Mouse (Mus musculus) right cerebral cortex, postnatal 10 days (tissue): ENCODE measurements around the gene Prpf4.
A peak's percentile ranks its signal among the peaks of the same experiment; 100 is the strongest.

Source experiments
- DNase-seq, 2 experiments: peaks; one replicate each; pipeline ENCODE4 v3.0.0; 2021; ENCODE audit warnings: low spot score in 2 of 2

The Prpf4 gene

GRCm38 (mm10) chr4:62389592-62390512 is 18.7 kb upstream of the Prpf4 start:
- DNase-seq: no peak

GRCm38 (mm10) chr4:62391892-62392291 is 16.7 kb upstream of the Prpf4 start:
- no peak for DNase-seq

GRCm38 (mm10) chr4:62393459-62393858 is 15.1 kb upstream of the Prpf4 start:
- no peak for DNase-seq

- no peak for DNase-seq
These were observed 12.8 kb upstream of the Prpf4 start for GRCm38 (mm10) chr4:62395806-62396205.

- DNase-seq: no peak
These were observed 10.8 kb upstream of the Prpf4 start for GRCm38 (mm10) chr4:62397616-62398365.

GRCm38 (mm10) chr4:62398956-62399355 is 9.6 kb upstream of the Prpf4 start:
- DNase-seq: no peak

- DNase-seq: no peak
These were observed 2.5 kb upstream of the Prpf4 start for GRCm38 (mm10) chr4:62406133-62406532.

- DNase-seq: peak; percentile 58 to 64
These were observed 641 bp upstream of the Prpf4 start for GRCm38 (mm10) chr4:62407730-62408582.

GRCm38 (mm10) chr4:62409615-62410014 is 1.0 kb downstream of the Prpf4 start:
- no peak for DNase-seq

GRCm38 (mm10) chr4:62410325-62410724 is 1.7 kb downstream of the Prpf4 start:
- no peak for DNase-seq

GRCm38 (mm10) chr4:62411606-62412005 is 3.0 kb downstream of the Prpf4 start:
- DNase-seq: no peak

- DNase-seq: peak; percentile 46 to 66
These were observed 9.9 kb downstream of the Prpf4 start for GRCm38 (mm10) chr4:62418448-62418847.

- no peak for DNase-seq
These were observed 10.5 kb downstream of the Prpf4 start for GRCm38 (mm10) chr4:62419091-62419490.

- no peak for DNase-seq
These were observed 17.3 kb downstream of the Prpf4 start for GRCm38 (mm10) chr4:62425891-62426290.

- DNase-seq: no peak
These were observed 19.6 kb downstream of the Prpf4 start for GRCm38 (mm10) chr4:62427978-62428758.

GRCm38 (mm10) chr4:62429616-62430015 is 21.0 kb downstream of the Prpf4 start:
- DNase-seq: no peak

- no peak for DNase-seq
These were observed 22.1 kb downstream of the Prpf4 start for GRCm38 (mm10) chr4:62430678-62431077.

GRCm38 (mm10) chr4:62431522-62431921 is 22.9 kb downstream of the Prpf4 start:
- DNase-seq: no peak

- DNase-seq: no peak
These were observed 25.6 kb downstream of the Prpf4 start for GRCm38 (mm10) chr4:62433939-62434870.

GRCm38 (mm10) chr4:62435081-62435480 is 26.5 kb downstream of the Prpf4 start, which contains the start of gene Rnf183:
Gene Rnf183 (minus strand): TSS chr4:62435252.
- no peak for DNase-seq
